Mouse (Mus musculus): ENCODE results near the gene Ino80b. TPM values are rescaled to one million over a fixed set of nuclear protein-coding genes. Genes with fewer than 3 reads are reported as not detected.

Gene Ino80b
- polyA plus RNA-seq (2012; rRNA removed) = 29.6 and 60.8 TPM in 2 replicates

DNA sequence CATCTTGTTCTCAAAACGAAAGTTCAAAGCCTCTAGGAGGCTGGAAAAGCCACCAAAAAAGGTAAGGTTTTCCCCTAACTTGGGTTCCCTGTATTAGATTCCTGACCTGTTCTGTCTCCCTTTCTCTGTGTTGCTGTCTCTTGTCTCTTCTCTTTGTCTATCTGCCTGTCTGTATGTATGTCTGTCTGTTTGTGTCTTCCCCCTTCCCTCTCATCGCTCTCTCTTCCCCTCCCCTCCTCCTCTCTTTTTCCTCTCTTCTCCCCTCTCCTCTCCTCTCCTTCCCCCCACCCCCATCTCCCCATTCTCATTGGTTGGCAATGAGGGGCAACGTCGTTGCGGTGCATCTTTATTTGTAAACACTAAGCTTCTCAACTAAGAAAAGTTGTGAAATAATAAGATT is at the start of gene Ino80b:
Ino80b (minus strand) TSS at position 101 of the 400 bp plus-strand sequence.

DNA sequence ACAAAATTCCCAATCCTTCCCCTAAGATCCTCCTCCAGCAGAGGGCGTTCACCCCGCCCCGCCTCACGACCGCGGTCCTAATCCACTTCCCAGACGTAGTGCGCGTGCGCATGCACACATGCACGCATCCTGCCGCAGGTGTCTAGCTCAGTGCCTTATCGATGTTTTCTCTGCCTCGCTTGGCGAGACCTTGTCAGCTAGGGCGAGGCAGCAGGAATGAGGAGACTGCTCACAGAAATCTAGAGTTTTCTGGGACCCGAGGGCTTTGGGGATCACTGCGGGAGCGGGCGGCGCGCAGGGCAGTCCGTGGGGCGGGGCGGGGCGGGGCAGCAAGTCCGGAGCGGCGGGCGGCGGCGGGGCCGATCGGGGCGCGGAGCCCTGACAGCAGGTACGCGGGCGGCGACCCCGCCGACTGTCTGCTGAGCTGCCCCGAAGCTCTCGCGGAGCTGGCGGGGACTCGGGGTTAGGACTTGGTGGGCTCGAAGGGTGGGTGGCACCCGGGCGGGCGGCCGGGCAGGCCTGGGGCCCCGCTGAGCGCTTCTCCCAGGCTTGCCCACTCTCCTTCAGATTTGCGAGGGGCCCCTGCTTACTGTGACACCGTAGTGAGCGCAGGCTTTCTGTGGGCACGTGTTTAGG is 40.5 kb upstream of the Ino80b start, which contains the start of gene Dctn1:
Dctn1 (plus strand) TSS at position 314 of the 636 bp plus-strand sequence.

DNA sequence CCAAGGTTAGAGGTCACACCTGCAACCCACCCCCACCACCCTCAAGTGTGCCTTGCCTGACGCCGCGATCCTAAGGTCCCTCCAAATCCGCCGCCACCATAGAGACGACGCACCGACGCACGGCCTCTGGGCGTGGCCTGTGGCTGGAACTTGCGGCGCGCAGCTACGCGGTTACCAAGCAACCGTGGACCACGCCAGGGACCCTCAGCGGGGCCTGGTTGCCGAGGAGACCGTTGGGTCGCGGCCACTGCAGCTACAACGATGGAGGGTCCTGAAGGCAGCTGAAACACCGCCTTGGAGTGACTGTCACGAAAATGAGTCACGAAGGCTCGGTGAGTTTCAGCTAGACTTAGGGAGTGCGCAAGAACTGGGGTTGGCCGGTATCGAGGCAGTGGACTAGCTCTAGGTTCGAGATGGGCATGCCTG is 31.0 kb upstream of the Ino80b start, which contains the start of the genes Wdr54 and 1700003E16Rik:
Wdr54 (minus strand) TSS at position 139 of the 426 bp plus-strand sequence.
1700003E16Rik (plus strand) TSS at position 146 of the 426 bp plus-strand sequence.

DNA sequence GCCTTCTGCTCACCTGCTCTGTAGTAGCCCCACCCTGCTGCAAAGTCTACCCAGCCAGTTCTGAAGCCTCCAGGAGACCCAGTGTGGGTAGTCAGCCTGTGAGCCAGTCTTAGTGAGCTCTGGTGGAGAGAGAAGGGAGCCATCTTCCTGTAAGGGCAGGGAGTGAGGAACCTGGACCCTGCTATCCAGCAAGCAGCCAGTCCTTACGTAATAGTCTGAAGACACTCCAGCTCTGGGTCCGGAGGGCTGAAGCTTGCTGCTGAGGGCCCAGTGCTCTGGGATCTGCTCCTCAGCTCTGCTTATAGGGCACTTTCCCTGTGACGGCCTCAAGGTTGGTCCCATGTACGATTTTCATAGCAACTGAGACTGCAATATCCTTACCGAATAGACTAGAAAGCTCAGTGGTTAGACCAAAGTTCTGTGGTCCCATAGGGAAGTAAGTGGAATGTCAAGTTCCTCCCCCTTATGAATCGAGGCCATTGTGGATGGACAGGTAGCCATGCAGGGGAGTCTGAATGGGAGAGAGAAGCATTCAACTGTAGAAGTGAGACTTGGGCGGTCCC is 9.8 kb upstream of the Ino80b start, which contains the start of gene Rtkn:
Rtkn (plus strand) TSS at position 513 of the 563 bp plus-strand sequence.

DNA sequence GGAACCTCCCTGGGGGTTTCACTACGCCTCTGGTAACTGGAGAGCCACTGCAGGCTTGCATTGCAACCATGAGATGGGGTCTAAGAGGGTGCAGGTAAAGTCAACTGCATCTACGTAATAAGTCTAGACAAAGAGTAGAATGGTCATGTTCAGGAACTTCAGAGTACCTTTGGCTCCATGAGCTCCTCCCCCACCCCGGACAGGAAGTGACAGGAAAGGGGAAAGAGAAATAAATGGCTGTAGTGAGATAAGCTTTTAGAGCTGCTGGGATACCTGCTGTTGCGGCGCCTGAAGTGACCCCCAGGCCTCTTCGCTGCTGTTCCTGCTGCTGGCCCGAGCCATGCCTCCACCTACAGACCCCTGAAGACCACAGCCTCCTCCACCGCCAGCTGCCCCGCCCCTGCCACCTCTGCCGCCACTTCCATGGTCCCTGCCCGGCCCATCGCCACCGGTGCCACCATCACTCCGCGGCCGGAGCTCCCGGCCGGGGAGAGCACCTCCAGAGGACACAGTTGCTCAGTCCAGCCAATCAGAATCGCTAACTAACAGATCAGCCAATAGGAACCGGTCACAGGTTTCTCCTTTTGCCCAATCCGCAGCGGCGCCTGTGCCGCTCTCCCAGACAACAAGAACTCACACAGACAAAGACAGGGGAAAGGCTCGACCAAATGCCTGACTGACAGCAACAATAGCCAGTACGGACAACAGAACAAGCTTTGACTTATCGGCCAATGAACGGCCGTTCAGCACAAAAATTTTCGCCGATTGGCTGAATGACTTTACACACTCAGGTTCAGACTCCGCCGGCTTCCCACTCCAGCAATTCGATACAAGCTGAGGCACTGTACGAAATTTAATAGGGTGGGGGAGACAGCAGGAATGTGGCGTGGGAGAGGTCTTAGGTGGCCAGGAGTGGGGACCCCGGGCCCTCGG is 4.0 kb downstream of the Ino80b start, which contains the start of gene Wbp1:
Wbp1 (minus strand) TSS at position 630 of the 933 bp plus-strand sequence.

DNA sequence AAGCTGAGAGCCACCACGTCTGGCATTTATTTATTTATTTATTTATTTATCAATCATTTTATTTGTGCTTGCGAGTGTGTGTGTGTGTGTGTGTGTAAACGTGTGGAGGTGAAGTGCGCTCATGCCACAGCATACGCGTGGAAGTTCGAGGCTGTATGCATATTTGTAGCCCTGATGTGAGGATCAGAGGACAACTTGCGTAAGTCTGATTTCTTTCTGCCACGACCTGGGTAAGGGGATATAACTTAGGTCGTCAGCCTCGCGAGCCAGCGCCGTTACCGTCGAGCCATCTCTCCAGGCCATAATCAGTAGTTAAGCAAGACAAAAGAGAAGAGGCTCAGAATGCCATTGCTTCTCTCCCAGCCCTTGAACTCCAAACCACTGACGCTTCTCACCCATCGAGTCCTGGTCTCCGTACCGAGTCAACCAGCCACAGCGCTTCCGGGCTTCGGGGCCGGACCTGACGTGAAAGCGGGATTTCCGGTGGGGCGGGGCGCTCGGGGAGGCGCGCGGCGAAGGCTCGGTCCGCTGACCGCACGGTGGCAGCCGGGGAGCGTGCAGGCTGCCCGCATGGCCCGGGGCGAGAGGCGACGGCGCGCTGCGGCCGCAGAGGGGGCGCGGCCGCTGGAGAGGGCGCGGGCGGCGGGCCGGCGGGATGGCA is 10.1 kb downstream of the Ino80b start, which contains the start of gene Mogs:
Mogs (plus strand) TSS at position 486 of the 661 bp plus-strand sequence.

DNA sequence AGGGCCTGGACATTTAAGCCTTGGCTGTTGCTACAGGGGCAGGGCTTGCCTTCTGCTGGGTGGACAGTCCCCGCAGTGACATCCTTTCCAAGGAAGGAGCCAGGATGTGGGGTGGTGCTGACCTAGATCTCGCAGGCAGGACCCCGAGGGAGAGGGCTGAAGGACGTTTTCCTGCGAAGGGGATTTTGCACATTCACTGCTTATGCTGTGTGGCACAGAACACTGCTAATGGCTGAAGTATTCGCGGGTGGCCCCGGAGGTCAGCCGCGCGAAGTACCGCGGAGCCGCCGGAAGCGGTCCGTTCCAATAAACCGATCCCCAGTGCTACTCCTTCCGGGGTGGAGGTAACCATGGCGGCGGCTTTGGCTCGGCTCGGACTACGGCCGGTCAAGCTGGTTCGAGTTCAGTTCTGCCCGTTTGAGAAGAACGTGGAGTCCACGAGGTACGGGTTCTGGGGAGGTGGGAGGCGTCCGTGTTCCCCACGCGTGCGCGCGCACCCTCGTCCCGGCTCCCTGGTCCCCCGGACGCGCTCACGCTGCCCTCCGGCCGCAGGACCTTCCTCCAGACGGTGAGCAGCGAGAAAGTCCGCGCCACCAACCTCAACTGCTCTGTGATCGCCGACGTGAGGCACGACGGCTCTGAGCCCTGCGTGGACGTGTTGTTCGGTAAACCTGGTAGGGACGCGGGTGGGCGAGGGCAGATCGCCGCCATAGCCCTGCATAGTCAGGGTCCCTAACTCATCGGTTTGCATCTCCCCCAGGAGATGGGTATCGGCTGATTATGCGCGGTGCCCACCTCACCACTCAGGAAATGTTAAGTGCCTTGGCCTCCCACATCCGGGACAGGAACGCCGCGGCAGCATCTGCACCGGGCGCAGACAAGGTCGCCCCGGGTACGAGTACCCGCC is 16.2 kb downstream of the Ino80b start, which contains the start of gene Mrpl53:
Mrpl53 (plus strand) TSS at position 279 of the 907 bp plus-strand sequence.

DNA sequence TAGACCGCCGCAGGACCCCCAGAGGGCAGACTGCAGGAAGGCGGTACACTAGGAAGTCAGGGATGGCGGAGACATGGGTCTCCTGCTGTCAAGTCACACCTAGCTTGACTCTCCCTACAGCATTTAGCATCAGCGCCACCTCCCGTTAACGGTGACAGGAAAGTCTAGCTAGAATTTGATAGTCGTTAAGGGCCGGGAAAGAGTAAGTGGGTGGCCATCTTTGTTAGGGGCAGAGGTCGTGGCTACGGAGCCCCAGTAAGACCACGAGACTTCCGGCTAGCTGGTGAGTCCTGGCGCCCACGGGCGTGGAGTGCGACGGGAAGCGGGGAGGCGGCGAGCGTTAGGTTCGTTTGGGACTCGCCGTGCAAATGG is 23.9 kb downstream of the Ino80b start, which contains the start of the genes Ccdc142 and Gm42688:
Ccdc142 (plus strand) TSS at position 286 of the 372 bp plus-strand sequence.
Gm42688 (plus strand) TSS at position 302 of the 372 bp plus-strand sequence.

DNA sequence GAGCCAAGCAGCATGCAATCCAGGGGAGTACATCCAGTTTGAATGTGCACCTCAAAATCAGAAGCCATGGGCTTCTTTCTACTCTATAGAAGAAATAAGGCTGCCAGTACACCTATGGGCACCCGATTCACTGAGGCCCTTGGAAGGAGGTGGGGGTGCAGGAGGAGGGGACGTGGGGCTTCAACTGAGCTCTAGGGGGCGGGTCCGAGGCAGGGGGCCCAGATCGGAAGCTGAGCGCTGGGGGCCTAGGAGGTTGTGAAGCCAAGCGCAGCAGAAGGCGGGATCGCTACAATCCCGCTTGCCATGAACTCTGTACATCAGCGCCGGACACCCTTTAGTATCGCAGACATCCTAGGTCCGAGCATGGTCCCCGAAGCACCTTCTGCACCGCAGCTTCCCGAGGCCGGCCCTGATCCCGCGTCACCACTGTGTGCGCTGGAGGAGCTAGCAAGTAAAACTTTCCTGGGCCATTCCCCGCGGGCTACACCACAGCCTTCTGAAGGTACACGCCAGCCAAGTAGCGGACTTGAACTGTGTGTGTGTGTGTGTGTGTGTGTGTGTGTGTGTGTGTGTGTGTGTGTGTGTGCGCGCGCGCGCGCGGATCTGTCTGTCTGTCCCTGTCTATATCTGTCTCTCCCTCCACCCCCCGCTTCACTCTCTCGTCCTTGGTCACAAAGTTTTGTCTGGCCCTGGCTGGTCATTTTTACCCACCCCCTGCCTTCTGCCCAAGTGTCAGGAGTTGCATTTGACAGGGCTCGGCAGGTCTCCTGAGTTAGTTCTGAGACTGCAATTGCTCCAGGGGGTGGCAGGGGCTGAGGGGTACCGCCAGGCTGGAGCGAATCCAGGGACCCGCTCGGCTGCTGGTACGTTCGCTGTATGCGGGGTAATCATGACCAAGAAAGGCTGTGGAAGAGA is 38.9 kb downstream of the Ino80b start, which contains the start of gene Lbx2:
Lbx2 (plus strand) TSS at position 247 of the 915 bp plus-strand sequence.

DNA sequence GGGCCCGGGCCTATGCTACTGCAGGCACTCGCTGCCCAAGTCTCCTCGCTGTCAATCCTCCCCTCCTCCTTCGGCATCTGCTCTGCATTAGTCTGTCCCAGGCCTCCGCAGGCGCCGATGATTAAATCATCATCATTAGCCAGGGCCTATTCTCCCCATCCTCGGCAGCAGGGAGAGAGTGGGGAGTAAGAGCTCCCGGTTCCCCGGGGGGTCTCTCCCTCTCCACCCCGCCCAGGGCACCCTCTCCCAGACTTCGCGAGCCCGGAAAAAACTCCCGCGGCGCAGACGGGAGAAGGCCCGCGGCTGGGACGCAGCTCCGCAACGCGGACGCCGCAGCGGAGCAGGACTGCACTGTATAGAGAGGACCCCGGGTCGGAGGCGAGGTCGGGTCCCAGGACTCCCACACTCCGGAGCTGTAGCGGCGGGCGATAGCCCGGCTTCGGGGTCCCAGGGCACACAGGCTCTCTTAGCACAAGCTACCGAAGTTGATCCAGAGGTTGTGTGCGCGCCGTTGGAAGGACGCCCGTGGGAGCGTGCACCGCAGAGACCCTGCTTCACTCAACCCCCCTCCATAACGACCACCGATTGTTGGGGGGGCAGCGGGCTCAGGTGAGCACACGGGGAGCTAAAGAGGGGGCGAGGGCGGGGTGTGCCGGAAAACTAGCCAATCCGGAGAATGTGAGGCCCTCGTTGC is 47.5 kb downstream of the Ino80b start, which contains the start of gene Pcgf1:
Pcgf1 (plus strand) TSS at position 240 of the 694 bp plus-strand sequence.

Other genes starting within 250 kb of the Ino80b start
- gene Sema4f, start 185.7 kb downstream of the Ino80b start, polyA plus RNA-seq (2012; rRNA removed) = 0.32 and 0.38 TPM in 2 replicates
- gene M1ap, start 178.5 kb downstream of the Ino80b start, polyA plus RNA-seq (2012; rRNA removed) = 0.03 and 0.12 TPM in 2 replicates
- gene Dok1, start 92.0 kb downstream of the Ino80b start, polyA plus RNA-seq (2012; rRNA removed) = 4.3 and 6.4 TPM in 2 replicates
- gene Loxl3, start 91.3 kb downstream of the Ino80b start, polyA plus RNA-seq (2012; rRNA removed) = 2.0 and 2.8 TPM in 2 replicates
- gene Aup1, start 70.9 kb downstream of the Ino80b start, polyA plus RNA-seq (2012; rRNA removed) = 333 and 519 TPM in 2 replicates
- gene Htra2, start 70.2 kb downstream of the Ino80b start, polyA plus RNA-seq (2012; rRNA removed) = 19.2 and 22.7 TPM in 2 replicates
- gene Dqx1, start 67.6 kb downstream of the Ino80b start, polyA plus RNA-seq (2012; rRNA removed) = 3.3 and 4.4 TPM in 2 replicates
- gene Tlx2, start 55.1 kb downstream of the Ino80b start, polyA plus RNA-seq (2012; rRNA removed) = 1.2 and 3.8 TPM in 2 replicates
- gene Pcgf1, start 47.6 kb downstream of the Ino80b start, polyA plus RNA-seq (2012; rRNA removed) = 3.2 and 3.8 TPM in 2 replicates
- gene Lbx2, start 39.1 kb downstream of the Ino80b start, polyA plus RNA-seq (2012; rRNA removed) = 0.76 and 0.81 TPM in 2 replicates
- gene Ccdc142, start 23.8 kb downstream of the Ino80b start, polyA plus RNA-seq (2012; rRNA removed) = 3.4 and 4.7 TPM in 2 replicates
- 0.93 and 1.6 TPM in 2 replicates for gene Gm42688, start 23.8 kb downstream of the Ino80b start, polyA plus RNA-seq (2012; rRNA removed)
- 25.7 and 38.3 TPM in 2 replicates for gene Mrpl53, start 16.4 kb downstream of the Ino80b start, polyA plus RNA-seq (2012; rRNA removed)
- gene Mogs, start 9.9 kb downstream of the Ino80b start, polyA plus RNA-seq (2012; rRNA removed) = 31.9 and 39.2 TPM in 2 replicates
- gene Wbp1, start 3.9 kb downstream of the Ino80b start, polyA plus RNA-seq (2012; rRNA removed) = 137 and 148 TPM in 2 replicates
- 36.3 and 47.6 TPM in 2 replicates for gene Rtkn, start 10.0 kb upstream of the Ino80b start, polyA plus RNA-seq (2012; rRNA removed)
- 1.8 and 1.9 TPM in 2 replicates for gene Wdr54, start 31.0 kb upstream of the Ino80b start, polyA plus RNA-seq (2012; rRNA removed)
- 0.15 and 0.48 TPM in 2 replicates for gene 1700003E16Rik, start 31.0 kb upstream of the Ino80b start, polyA plus RNA-seq (2012; rRNA removed)
- 76.7 and 83.1 TPM in 2 replicates for gene Dctn1, start 40.5 kb upstream of the Ino80b start, polyA plus RNA-seq (2012; rRNA removed)
- 0.05 and 0.16 TPM in 2 replicates for gene Slc4a5, start 94.4 kb upstream of the Ino80b start, polyA plus RNA-seq (2012; rRNA removed)
- 2.7 and 3.3 TPM in 2 replicates for gene Mthfd2, start 200.5 kb upstream of the Ino80b start, polyA plus RNA-seq (2012; rRNA removed)
- gene Mob1a, start 200.6 kb upstream of the Ino80b start, polyA plus RNA-seq (2012; rRNA removed) = 7.2 and 24.2 TPM in 2 replicates
- gene Bola3, start 223.7 kb upstream of the Ino80b start, polyA plus RNA-seq (2012; rRNA removed) = 6.1 and 80.9 TPM in 2 replicates